Comparison of ENCODE assay signal across 25 mouse cellular contexts in the genomic region with DNA sequence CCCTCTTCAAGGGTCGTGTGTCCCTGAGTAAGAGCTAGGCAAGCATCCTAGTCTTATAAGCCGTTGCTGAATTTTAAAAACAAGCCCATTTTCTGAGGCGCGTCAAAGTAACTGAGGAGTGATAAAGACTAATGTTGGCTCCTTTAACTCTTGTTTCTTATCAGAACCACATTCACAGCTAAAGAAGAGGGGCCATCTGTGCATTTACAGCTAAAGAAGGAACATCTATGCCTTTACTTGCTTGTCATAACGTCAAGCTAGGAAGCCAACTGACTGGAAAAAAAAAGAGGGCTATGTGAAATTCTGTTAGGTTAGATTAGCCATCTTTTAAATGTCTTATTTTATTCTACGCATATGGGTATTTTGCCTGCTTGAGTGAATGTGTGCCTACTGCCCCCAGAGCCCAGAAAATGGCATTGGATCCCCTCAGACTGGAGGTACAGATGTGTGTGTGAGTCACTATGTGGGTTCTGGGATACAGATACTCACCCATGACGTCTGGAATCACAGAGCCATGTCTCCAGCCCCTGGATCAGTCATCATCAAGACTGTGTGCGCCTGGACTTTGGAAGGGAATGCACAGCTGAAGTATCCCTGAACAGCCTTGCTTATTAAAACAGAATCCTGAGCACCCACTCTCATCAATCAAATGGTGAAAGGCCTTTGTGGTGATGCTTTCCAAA. TPM values are rescaled to one million over a fixed set of nuclear protein-coding genes. Genes with fewer than 3 reads are reported as not detected.
DNase-seq lines count a peak whose midpoint lies in the region; ATAC-seq and TF ChIP-seq lines count a peak whose summit lies in the region.
"Had no signal": no experiment of that assay in that cellular context is flagged by ENCODE, and none has a peak within 500 bp of the region (broad histone marks: within the 10 kb centered on the region; RNA-seq: fewer than 3 reads in every experiment).

No protein-coding gene starts in this region.

- no peaks in the 10 kb centered on the region for H3K79me2 ChIP-seq in MEL (ENCODE audit: control insufficient read depth, insufficient read depth, low read length, poor library complexity)

- peak overlapping the region; percentile 33; the same call in 1 of the 2 replicates for H3K27ac ChIP-seq in lung, embryonic 14.5 days (ENCODE audit: low read depth)
- H3K27ac ChIP-seq in MEL (ENCODE audit: control insufficient read depth, low read depth, low read length): peak overlapping the region; percentile 48
- peak overlapping the region; percentile 31; the same call in 1 of the 2 replicates for H3K27ac ChIP-seq in stomach, postnatal 0 days (replicated peaks)
- no peak overlapping the region for H3K27ac ChIP-seq in hindbrain, embryonic 13.5 days
- H3K27ac ChIP-seq: embryonic facial prominence, embryonic 15.5 days; heart, embryonic 10.5 days; intestine, embryonic 15.5 days; limb, embryonic 13.5 days; liver, embryonic 12.5 days; midbrain, embryonic 13.5 days had no signal

- H3K4me2 ChIP-seq in lung, embryonic 14.5 days: no peak overlapping the region
- no peak overlapping the region for H3K4me2 ChIP-seq in stomach, postnatal 0 days (replicated peaks; ENCODE audit: low read depth)
- no peak overlapping the region for H3K4me2 ChIP-seq in hindbrain, embryonic 13.5 days
- H3K4me2 ChIP-seq: embryonic facial prominence, embryonic 15.5 days; intestine, embryonic 15.5 days; limb, embryonic 13.5 days; liver, embryonic 12.5 days; midbrain, embryonic 13.5 days had no signal

- H3K9ac ChIP-seq in lung, embryonic 14.5 days: no peak overlapping the region
- no peak overlapping the region for H3K9ac ChIP-seq in MEL (ENCODE audit: control insufficient read depth, low read depth, low read length, poor library complexity, severe bottlenecking)
- no peak overlapping the region for H3K9ac ChIP-seq in stomach, postnatal 0 days (ENCODE audit: low read length)
- no peak overlapping the region for H3K9ac ChIP-seq in hindbrain, embryonic 13.5 days
- H3K9ac ChIP-seq: embryonic facial prominence, embryonic 15.5 days; intestine, embryonic 15.5 days; limb, embryonic 13.5 days; liver, embryonic 12.5 days; midbrain, embryonic 13.5 days had no signal

- TF ChIP-seq EP300 in MEL (IDR thresholded peaks at IDR 0.05; ENCODE audit: low read depth in 1 of 2, low read length in 2 of 2): peak; percentile 57 to 71
- TF ChIP-seq EP300 in stomach, postnatal 0 days (optimal IDR thresholded peaks at IDR 0.05): no peak

- ATAC-seq in lung, embryonic 14.5 days (ENCODE audit: insufficient read depth): no peak
- ATAC-seq in megakaryocyte progenitor cell, adult 5-6 weeks (replicated peaks; ENCODE audit: poor library complexity): peak; percentile 17; the same call in 1 of the 2 replicates
- peak; percentile 24; the same call in 1 of the 2 replicates for ATAC-seq in stomach, postnatal 0 days (ENCODE audit: low FRiP score, low TSS enrichment)
- ATAC-seq in hindbrain, embryonic 13.5 days (ENCODE audit: low FRiP score): no peak
- ATAC-seq: activated CD4-positive, CD25-positive, alpha-beta regulatory T cell, adult 4 months; hindbrain, embryonic 16.5 days; liver, embryonic 12.5 days; midbrain, embryonic 13.5 days had no signal

- no peaks in the 10 kb centered on the region for H3K4me1 ChIP-seq in lung, embryonic 14.5 days (ENCODE audit: insufficient read depth)
- H3K4me1 ChIP-seq in MEL (ENCODE audit: control insufficient read depth in 1 of 2, insufficient read depth in 2 of 2, low read length in 2 of 2): peaks cover 0 to 21% of the 10 kb centered on the region in 2 experiments; a peak in 3 of 4 replicates
- H3K4me1 ChIP-seq in stomach, postnatal 0 days (replicated peaks; ENCODE audit: control insufficient read depth, insufficient read depth): no peaks in the 10 kb centered on the region
- no peaks in the 10 kb centered on the region for H3K4me1 ChIP-seq in hindbrain, embryonic 13.5 days (replicated peaks)
- H3K4me1 ChIP-seq: embryonic facial prominence, embryonic 15.5 days; heart, embryonic 10.5 days; intestine, embryonic 15.5 days; limb, embryonic 13.5 days; liver, embryonic 12.5 days had no signal

- DNase-seq in lung, embryonic 14.5 days: no peak
- DNase-seq in lung, postnatal 10 days: no peak
- peak; percentile 78 for DNase-seq in MEL (ENCODE audit: low read depth, low spot score)
- no peak for DNase-seq in stomach, postnatal 0 days (ENCODE audit: low spot score)
- no peak for DNase-seq in gastrocnemius, postnatal 4 days (ENCODE audit: low spot score in 2 of 2)
- DNase-seq: cerebellum, adult 8-10 months; heart, postnatal 4 days; kidney, adult 9 months; kidney, postnatal 14 days; lung, adult 2 months; right cerebral cortex, postnatal 14 days; thymus, adult 18-20 months; thymus, postnatal 4 days had no signal

- WGBS in lung, embryonic 14.5 days: 78% methylated on average over 8 of the region's 8 CpGs
- 79% methylated on average over 8 of the region's 8 CpGs for whole genome bisulfite sequencing in stomach, postnatal 0 days
- WGBS in hindbrain, embryonic 13.5 days: 89% methylated on average over 8 of the region's 8 CpGs

- no peak for TF ChIP-seq POLR2A in MEL (IDR thresholded peaks at IDR 0.05; ENCODE audit: control insufficient read depth in 1 of 2, insufficient read depth in 1 of 2, low read depth in 1 of 2, low read length in 2 of 2, poor library complexity in 1 of 2)

- no peak for TF ChIP-seq RAD21 in MEL (IDR thresholded peaks at IDR 0.05; ENCODE audit: low read depth, low read length)

- no peak overlapping the region for H3K4me3 ChIP-seq in lung, embryonic 14.5 days (ENCODE audit: low read depth, low read length)
- H3K4me3 ChIP-seq in MEL (ENCODE audit: control insufficient read depth in 1 of 2, insufficient read depth in 1 of 2, low read depth in 2 of 2, low read length in 2 of 2): no peak overlapping the region
- H3K4me3 ChIP-seq in stomach, postnatal 0 days (ENCODE audit: low read depth, low read length): no peak overlapping the region
- no peak overlapping the region for H3K4me3 ChIP-seq in hindbrain, embryonic 13.5 days
- H3K4me3 ChIP-seq: embryonic facial prominence, embryonic 15.5 days; heart, embryonic 10.5 days; intestine, embryonic 15.5 days; limb, embryonic 13.5 days; liver, embryonic 12.5 days; midbrain, embryonic 13.5 days had no signal

- H3K36me3 ChIP-seq in lung, embryonic 14.5 days (ENCODE audit: insufficient read depth): no peaks in the 10 kb centered on the region
- peaks cover 0 to 12% of the 10 kb centered on the region in 2 experiments; a peak in 2 of 4 replicates for H3K36me3 ChIP-seq in MEL (ENCODE audit: control insufficient read depth in 1 of 2, insufficient read depth in 2 of 2, low read length in 2 of 2)
- no peaks in the 10 kb centered on the region for H3K36me3 ChIP-seq in stomach, postnatal 0 days (ENCODE audit: control insufficient read depth, insufficient read depth, low read length)
- H3K36me3 ChIP-seq in hindbrain, embryonic 13.5 days: no peaks in the 10 kb centered on the region
- H3K36me3 ChIP-seq: embryonic facial prominence, embryonic 15.5 days; G1E; heart, embryonic 10.5 days; intestine, embryonic 15.5 days; limb, embryonic 13.5 days; liver, embryonic 12.5 days; midbrain, embryonic 13.5 days had no signal

- H3K9me3 ChIP-seq in lung, embryonic 14.5 days (ENCODE audit: low read depth, low read length): no peaks in the 10 kb centered on the region
- H3K9me3 ChIP-seq in MEL (replicated peaks; ENCODE audit: insufficient read depth, low read length): no peaks in the 10 kb centered on the region
- H3K9me3 ChIP-seq in stomach, postnatal 0 days (ENCODE audit: control insufficient read depth, low read length): no peaks in the 10 kb centered on the region
- H3K9me3 ChIP-seq in hindbrain, embryonic 13.5 days: no peaks in the 10 kb centered on the region
- H3K9me3 ChIP-seq: embryonic facial prominence, embryonic 15.5 days; G1E; heart, embryonic 10.5 days; intestine, embryonic 15.5 days; limb, embryonic 13.5 days; liver, embryonic 12.5 days; midbrain, embryonic 13.5 days had no signal

- no peak for TF ChIP-seq CTCF in lung, embryonic 14.5 days (IDR thresholded peaks at IDR 0.05; ENCODE audit: low read depth)
- no peak for TF ChIP-seq CTCF in MEL (IDR thresholded peaks at IDR 0.05 in 2 of 3, conservative IDR thresholded peaks at IDR 0.05 in 1 of 3; ENCODE audit: control insufficient read depth in 1 of 3, insufficient read depth in 1 of 3, low read depth in 2 of 3, low read length in 3 of 3, poor library complexity in 1 of 3, severe bottlenecking in 1 of 3)
- no peak for TF ChIP-seq CTCF in stomach, postnatal 0 days (IDR thresholded peaks at IDR 0.05; ENCODE audit: low read depth)

- no peaks in the 10 kb centered on the region for H3K27me3 ChIP-seq in lung, embryonic 14.5 days (ENCODE audit: insufficient read depth, low read length)
- no peaks in the 10 kb centered on the region for H3K27me3 ChIP-seq in MEL (ENCODE audit: control insufficient read depth in 1 of 2, insufficient read depth in 2 of 2, low read length in 2 of 2)
- no peaks in the 10 kb centered on the region for H3K27me3 ChIP-seq in stomach, postnatal 0 days (ENCODE audit: control insufficient read depth, insufficient read depth, low read length)
- H3K27me3 ChIP-seq in hindbrain, embryonic 13.5 days: no peaks in the 10 kb centered on the region
- H3K27me3 ChIP-seq: embryonic facial prominence, embryonic 15.5 days; intestine, embryonic 15.5 days; limb, embryonic 13.5 days; liver, embryonic 12.5 days; midbrain, embryonic 13.5 days had no signal

RNA-seq across cellular contexts. Expression of a gene that starts 40.5 kb away (rescaled TPM):
- 124 and 129 TPM in 2 replicates for polyA plus RNA-seq in lung, embryonic 14.5 days (2014; fragmentation: Nextera tagmentation; extraction: Ambion mirVana)
- 16.0 and 16.5 TPM in 2 replicates for total RNA-seq in MEL (2012; rRNA removed)
- 10 to 100 TPM in 1 of 2 experiments, not detected in 1; 24.9 TPM for polyA plus RNA-seq in MEL (2012; ENCODE audit: insufficient read depth in 1 of 2, insufficient read length in 2 of 2, low read depth in 1 of 2, low replicate concordance in 2 of 2, missing spikeins in 1 of 2)
- 1.0 TPM in 1 of 2 replicates, not detected in the other for total RNA-seq in megakaryocyte progenitor cell, adult 5-6 weeks (2015)
- 0.33 and 0.61 TPM in 2 replicates for total RNA-seq in megakaryocyte progenitor cell, adult 5-6 weeks (2017)
- polyA plus RNA-seq in stomach, postnatal 0 days (2015; fragmentation: Nextera tagmentation; extraction: Ambion mirVana): 90.4 and 92.3 TPM in 2 replicates
- 10 to 100 TPM; 33.7 to 35.5 TPM for total RNA-seq in gastrocnemius, postnatal 4 days (2021)
- polyA plus RNA-seq in hindbrain, embryonic 13.5 days (2015; fragmentation: Nextera tagmentation; extraction: Ambion mirVana): 118 and 138 TPM in 2 replicates
- total RNA-seq: granulocyte monocyte progenitor cell, adult 5-6 weeks had no signal

RNA-seq across cellular contexts. Expression of a gene that starts 44.2 kb away (rescaled TPM):
- polyA plus RNA-seq in lung, embryonic 14.5 days (2014; fragmentation: Nextera tagmentation; extraction: Ambion mirVana): 356 and 358 TPM in 2 replicates
- total RNA-seq in MEL (2012; rRNA removed): 187 and 212 TPM in 2 replicates
- polyA plus RNA-seq in MEL (2012; ENCODE audit: insufficient read depth in 1 of 2, insufficient read length in 2 of 2, low read depth in 1 of 2, low replicate concordance in 2 of 2, missing spikeins in 1 of 2): 1,000 to 10,000 TPM in 1 of 2 experiments, 100 to 1,000 TPM in 1; 298 to 1,026 TPM
- total RNA-seq in megakaryocyte progenitor cell, adult 5-6 weeks (2015): 241 and 298 TPM in 2 replicates
- 245 and 254 TPM in 2 replicates for total RNA-seq in megakaryocyte progenitor cell, adult 5-6 weeks (2017)
- polyA plus RNA-seq in stomach, postnatal 0 days (2015; fragmentation: Nextera tagmentation; extraction: Ambion mirVana): 277 and 291 TPM in 2 replicates
- total RNA-seq in gastrocnemius, postnatal 4 days (2021): 100 to 1,000 TPM; 155 to 161 TPM
- 252 and 268 TPM in 2 replicates for polyA plus RNA-seq in hindbrain, embryonic 13.5 days (2015; fragmentation: Nextera tagmentation; extraction: Ambion mirVana)

RNA-seq across cellular contexts. Expression of a gene that starts 57.4 kb away (rescaled TPM):
- polyA plus RNA-seq in lung, embryonic 14.5 days (2014; fragmentation: Nextera tagmentation; extraction: Ambion mirVana): 420 and 425 TPM in 2 replicates
- 80.6 and 105 TPM in 2 replicates for total RNA-seq in MEL (2012; rRNA removed)
- polyA plus RNA-seq in MEL (2012; ENCODE audit: insufficient read depth in 1 of 2, insufficient read length in 2 of 2, low read depth in 1 of 2, low replicate concordance in 2 of 2, missing spikeins in 1 of 2): 100 to 1,000 TPM; 212 to 571 TPM
- 425 and 475 TPM in 2 replicates for total RNA-seq in megakaryocyte progenitor cell, adult 5-6 weeks (2015)
- total RNA-seq in megakaryocyte progenitor cell, adult 5-6 weeks (2017): 133 and 146 TPM in 2 replicates
- 229 and 231 TPM in 2 replicates for polyA plus RNA-seq in stomach, postnatal 0 days (2015; fragmentation: Nextera tagmentation; extraction: Ambion mirVana)
- 100 to 1,000 TPM; 127 to 128 TPM for total RNA-seq in gastrocnemius, postnatal 4 days (2021)
- polyA plus RNA-seq in hindbrain, embryonic 13.5 days (2015; fragmentation: Nextera tagmentation; extraction: Ambion mirVana): 403 and 411 TPM in 2 replicates

Comparison
In these comparisons a context has a peak if more than half of its experiments do, and no peak if none do; other contexts are left out.
1. ATAC-seq: peak in megakaryocyte progenitor cell, adult 5-6 weeks (single experiment) and stomach, postnatal 0 days (single experiment); none in lung, embryonic 14.5 days (single experiment) and hindbrain, embryonic 13.5 days (single experiment).